In genomic region chr19:42016840-42017239, GRCm38 (mm10) we compare ENCODE assay signal across 9 mouse cellular contexts. TPM values are rescaled to one million over a fixed set of nuclear protein-coding genes. Genes with fewer than 3 reads are reported as not detected.
DNase-seq lines count a peak whose midpoint lies in the region; ATAC-seq and TF ChIP-seq lines count a peak whose summit lies in the region.
"Had no signal": no experiment of that assay in that cellular context is flagged by ENCODE, and none has a peak within 500 bp of the region (broad histone marks: within the 10 kb centered on the region; RNA-seq: fewer than 3 reads in every experiment).

No protein-coding gene starts in this region.

- no peaks in the 10 kb centered on the region for H3K4me1 ChIP-seq in hindbrain, embryonic 11.5 days (replicated peaks; ENCODE audit: control insufficient read depth, insufficient read depth, low read length)
- peaks cover 18% of the 10 kb centered on the region for H3K4me1 ChIP-seq in hindbrain, embryonic 13.5 days (replicated peaks)
- H3K4me1 ChIP-seq in intestine, embryonic 15.5 days (replicated peaks) = peaks cover 10% of the 10 kb centered on the region; the same call in 1 of the 2 replicates

- peaks cover 49% of the 10 kb centered on the region for H3K79me3 ChIP-seq in C2C12 (ENCODE audit: low read depth)

- H3K79me2 ChIP-seq in C2C12 (ENCODE audit: control insufficient read depth, insufficient read depth) = peaks cover 86% of the 10 kb centered on the region

- no peak overlapping the region for H3K4me3 ChIP-seq in hindbrain, embryonic 11.5 days (ENCODE audit: low read depth, low read length)
- H3K4me3 ChIP-seq in hindbrain, embryonic 13.5 days = no peak overlapping the region
- H3K4me3 ChIP-seq in C2C12 (ENCODE audit: insufficient read depth, poor library complexity, severe bottlenecking) = peak overlapping the region; percentile 28
- no peak overlapping the region for H3K4me3 ChIP-seq in intestine, embryonic 15.5 days (replicated peaks)

- H3K27ac ChIP-seq in hindbrain, embryonic 11.5 days (ENCODE audit: low read depth, low read length) = peak overlapping the region; percentile 11; the same call in 1 of the 2 replicates
- no peak overlapping the region for H3K27ac ChIP-seq in hindbrain, embryonic 13.5 days
- H3K27ac ChIP-seq in intestine, embryonic 15.5 days = peak overlapping the region; percentile 52; the same call in 1 of the 2 replicates

- no peak for TF ChIP-seq CTCF in C2C12 (IDR thresholded peaks at IDR 0.05; ENCODE audit: control insufficient read depth, insufficient read depth, insufficient read length)

- ATAC-seq in hindbrain, embryonic 11.5 days (ENCODE audit: low FRiP score) = no peak
- no peak for ATAC-seq in hindbrain, embryonic 13.5 days (ENCODE audit: low FRiP score)
- peak; percentile 81 for ATAC-seq in frontal cortex, adult (ENCODE audit: low TSS enrichment)
- 0 out of 2 replicates have a peak, but pooled peaks have one; percentile 9 for ATAC-seq in intestine, embryonic 15.5 days
- ATAC-seq in erythroid progenitor cell, adult 5-6 weeks (replicated peaks; ENCODE audit: low FRiP score, poor library complexity, severe bottlenecking) = no peak

- H3K27me3 ChIP-seq in hindbrain, embryonic 11.5 days (ENCODE audit: control insufficient read depth, insufficient read depth, low read length) = no peaks in the 10 kb centered on the region
- no peaks in the 10 kb centered on the region for H3K27me3 ChIP-seq in hindbrain, embryonic 13.5 days
- no peaks in the 10 kb centered on the region for H3K27me3 ChIP-seq in C2C12 (ENCODE audit: control insufficient read depth, insufficient read depth, insufficient read length)
- no peaks in the 10 kb centered on the region for H3K27me3 ChIP-seq in intestine, embryonic 15.5 days (replicated peaks)

- no peak for DNase-seq in hindbrain, embryonic 11.5 days (ENCODE audit: low spot score)
- DNase-seq in right cerebral cortex, postnatal 10 days (ENCODE audit: low spot score in 2 of 2) = peak; percentile 36 to 44
- DNase-seq in spleen, postnatal 4 days (ENCODE audit: low spot score in 2 of 2) = no peak

- no peak overlapping the region for H3K4me2 ChIP-seq in hindbrain, embryonic 11.5 days (replicated peaks; ENCODE audit: low read depth, low read length)
- H3K4me2 ChIP-seq in hindbrain, embryonic 13.5 days = no peak overlapping the region
- H3K4me2 ChIP-seq in intestine, embryonic 15.5 days (replicated peaks) = no peak overlapping the region

- WGBS in hindbrain, embryonic 11.5 days = 69% methylated on average over 5 of the region's 5 CpGs
- 69% methylated on average over 5 of the region's 5 CpGs for WGBS in hindbrain, embryonic 13.5 days
- WGBS in intestine, embryonic 15.5 days = 57% methylated on average over 5 of the region's 5 CpGs

- no peaks in the 10 kb centered on the region for H3K9me3 ChIP-seq in hindbrain, embryonic 11.5 days (ENCODE audit: control insufficient read depth, low read length)
- no peaks in the 10 kb centered on the region for H3K9me3 ChIP-seq in hindbrain, embryonic 13.5 days
- H3K9me3 ChIP-seq in intestine, embryonic 15.5 days = no peaks in the 10 kb centered on the region
- H3K9me3 ChIP-seq: G1E had no signal

- no peaks in the 10 kb centered on the region for H3K36me3 ChIP-seq in hindbrain, embryonic 11.5 days (ENCODE audit: control insufficient read depth, insufficient read depth, low read length)
- no peaks in the 10 kb centered on the region for H3K36me3 ChIP-seq in hindbrain, embryonic 13.5 days
- H3K36me3 ChIP-seq in C2C12 (ENCODE audit: control insufficient read depth, insufficient read depth) = no peaks in the 10 kb centered on the region
- no peaks in the 10 kb centered on the region for H3K36me3 ChIP-seq in intestine, embryonic 15.5 days
- H3K36me3 ChIP-seq: G1E had no signal

- peak overlapping the region; percentile 70 for H3ac ChIP-seq in C2C12 (ENCODE audit: control insufficient read depth, insufficient read length, low read depth)

- H3K9ac ChIP-seq in hindbrain, embryonic 11.5 days (ENCODE audit: low read depth, low read length) = no peak overlapping the region
- no peak overlapping the region for H3K9ac ChIP-seq in hindbrain, embryonic 13.5 days
- no peak overlapping the region for H3K9ac ChIP-seq in intestine, embryonic 15.5 days

TF ChIP-seq in C2C12, 6 proteins besides CTCF, POLR2A, EP300 and RAD21:
- TF ChIP-seq MYOD1 (IDR thresholded peaks at IDR 0.05; ENCODE audit: control insufficient read depth, insufficient read length, low read depth) (peak; percentile 89), MYOG (IDR thresholded peaks at IDR 0.05; ENCODE audit: control insufficient read depth, extremely low read depth, insufficient read length) (no peak), MAX (IDR thresholded peaks at IDR 0.05) (peak; percentile 69), CEBPB (IDR thresholded peaks at IDR 0.05; ENCODE audit: low read depth) (no peak), FOSL1 (IDR thresholded peaks at IDR 0.05; ENCODE audit: insufficient read depth, low read length, poor library complexity, severe bottlenecking) (peak; percentile 76), USF1 (IDR thresholded peaks at IDR 0.05; ENCODE audit: low read depth) (no peak)
TF ChIP-seq in C2C12: peak in this region for 3.

RNA-seq across cellular contexts. Expression of gene Ankrd2, which starts 19.0 kb away (rescaled TPM):
- polyA plus RNA-seq in hindbrain, embryonic 11.5 days (2014; fragmentation: Nextera tagmentation; extraction: Ambion mirVana) = not detected in 2 replicates
- polyA plus RNA-seq in hindbrain, embryonic 13.5 days (2015; fragmentation: Nextera tagmentation; extraction: Ambion mirVana) = 0.35 and 0.53 TPM in 2 replicates
- 0.15 TPM for polyA plus RNA-seq in C2C12 (2012; fragmentation: generic; extraction: Trizol)
- polyA plus RNA-seq in intestine, embryonic 15.5 days (2015; fragmentation: Nextera tagmentation; extraction: Ambion mirVana) = 0.18 TPM in 1 of 2 replicates, not detected in the other
- not detected in 2 replicates for total RNA-seq in erythroid progenitor cell, adult 5-6 weeks (2015; ENCODE audit: low replicate concordance)
- not detected in 2 replicates for total RNA-seq in erythroid progenitor cell, adult 5-6 weeks (2017; ENCODE audit: low replicate concordance)
- total RNA-seq: G1E had no signal
- polyA plus RNA-seq: G1E had no signal

RNA-seq across cellular contexts. Expression of gene Hoga1, which starts 28.6 kb away (rescaled TPM):
- 0.67 and 1.1 TPM in 2 replicates for polyA plus RNA-seq in hindbrain, embryonic 11.5 days (2014; fragmentation: Nextera tagmentation; extraction: Ambion mirVana)
- polyA plus RNA-seq in hindbrain, embryonic 13.5 days (2015; fragmentation: Nextera tagmentation; extraction: Ambion mirVana) = 1.3 and 1.7 TPM in 2 replicates
- polyA plus RNA-seq in C2C12 (2012; fragmentation: generic; extraction: Trizol) = 0.30 TPM
- polyA plus RNA-seq in intestine, embryonic 15.5 days (2015; fragmentation: Nextera tagmentation; extraction: Ambion mirVana) = 1.6 and 1.7 TPM in 2 replicates
- not detected in 2 replicates for total RNA-seq in erythroid progenitor cell, adult 5-6 weeks (2015; ENCODE audit: low replicate concordance)
- total RNA-seq in erythroid progenitor cell, adult 5-6 weeks (2017; ENCODE audit: low replicate concordance) = not detected in 2 replicates
- total RNA-seq: G1E had no signal
- polyA plus RNA-seq: G1E had no signal

RNA-seq across cellular contexts. Expression of gene 4933411K16Rik, which starts 35.2 kb away (rescaled TPM):
- polyA plus RNA-seq in hindbrain, embryonic 11.5 days (2014; fragmentation: Nextera tagmentation; extraction: Ambion mirVana) = 0.11 TPM in 1 of 2 replicates, not detected in the other
- polyA plus RNA-seq in hindbrain, embryonic 13.5 days (2015; fragmentation: Nextera tagmentation; extraction: Ambion mirVana) = not detected in 2 replicates
- 0.18 TPM for polyA plus RNA-seq in C2C12 (2012; fragmentation: generic; extraction: Trizol)
- not detected in 2 replicates for polyA plus RNA-seq in intestine, embryonic 15.5 days (2015; fragmentation: Nextera tagmentation; extraction: Ambion mirVana)
- not detected in 2 replicates for total RNA-seq in erythroid progenitor cell, adult 5-6 weeks (2015; ENCODE audit: low replicate concordance)
- total RNA-seq in erythroid progenitor cell, adult 5-6 weeks (2017; ENCODE audit: low replicate concordance) = not detected in 2 replicates
- total RNA-seq: G1E had no signal
- polyA plus RNA-seq: G1E had no signal

RNA-seq across cellular contexts. Expression of gene Ubtd1, which starts 35.3 kb away (rescaled TPM):
- polyA plus RNA-seq in hindbrain, embryonic 11.5 days (2014; fragmentation: Nextera tagmentation; extraction: Ambion mirVana) = 6.5 and 7.7 TPM in 2 replicates
- polyA plus RNA-seq in hindbrain, embryonic 13.5 days (2015; fragmentation: Nextera tagmentation; extraction: Ambion mirVana) = 10.8 and 11.4 TPM in 2 replicates
- polyA plus RNA-seq in C2C12 (2012; fragmentation: generic; extraction: Trizol) = 73.0 TPM
- 12.2 and 12.4 TPM in 2 replicates for polyA plus RNA-seq in intestine, embryonic 15.5 days (2015; fragmentation: Nextera tagmentation; extraction: Ambion mirVana)
- total RNA-seq in erythroid progenitor cell, adult 5-6 weeks (2015; ENCODE audit: low replicate concordance) = 4.3 TPM in 1 of 2 replicates, not detected in the other
- 8.2 TPM in 1 of 2 replicates, not detected in the other for total RNA-seq in erythroid progenitor cell, adult 5-6 weeks (2017; ENCODE audit: low replicate concordance)

RNA-seq across cellular contexts. Expression of gene Mms19, which starts 35.9 kb away (rescaled TPM):
- polyA plus RNA-seq in hindbrain, embryonic 11.5 days (2014; fragmentation: Nextera tagmentation; extraction: Ambion mirVana) = 32.5 and 32.6 TPM in 2 replicates
- 36.5 and 39.7 TPM in 2 replicates for polyA plus RNA-seq in hindbrain, embryonic 13.5 days (2015; fragmentation: Nextera tagmentation; extraction: Ambion mirVana)
- 21.9 TPM for polyA plus RNA-seq in C2C12 (2012; fragmentation: generic; extraction: Trizol)
- 26.5 and 26.8 TPM in 2 replicates for polyA plus RNA-seq in intestine, embryonic 15.5 days (2015; fragmentation: Nextera tagmentation; extraction: Ambion mirVana)
- 20.5 and 73.5 TPM in 2 replicates for total RNA-seq in erythroid progenitor cell, adult 5-6 weeks (2015; ENCODE audit: low replicate concordance)
- 10.1 and 15.4 TPM in 2 replicates for total RNA-seq in erythroid progenitor cell, adult 5-6 weeks (2017; ENCODE audit: low replicate concordance)

Comparison
In these comparisons a context has a peak if more than half of its experiments do, and no peak if none do; other contexts are left out.
1. ATAC-seq: peak in frontal cortex, adult (single experiment) and intestine, embryonic 15.5 days (single experiment); none in hindbrain, embryonic 11.5 days (single experiment), hindbrain, embryonic 13.5 days (single experiment) and erythroid progenitor cell, adult 5-6 weeks (single experiment).
2. DNase-seq: peak in right cerebral cortex, postnatal 10 days (2 of 2); none in hindbrain, embryonic 11.5 days (single experiment) and spleen, postnatal 4 days (0 of 2).